Mouse (Mus musculus): ENCODE results near the gene Fbxw13. TPM values are rescaled to one million over a fixed set of nuclear protein-coding genes. Genes with fewer than 3 reads are reported as not detected.

Fbxw13 gene
- polyA plus RNA-seq (2017; shearing (Covaris generic)), result not detected

DNA sequence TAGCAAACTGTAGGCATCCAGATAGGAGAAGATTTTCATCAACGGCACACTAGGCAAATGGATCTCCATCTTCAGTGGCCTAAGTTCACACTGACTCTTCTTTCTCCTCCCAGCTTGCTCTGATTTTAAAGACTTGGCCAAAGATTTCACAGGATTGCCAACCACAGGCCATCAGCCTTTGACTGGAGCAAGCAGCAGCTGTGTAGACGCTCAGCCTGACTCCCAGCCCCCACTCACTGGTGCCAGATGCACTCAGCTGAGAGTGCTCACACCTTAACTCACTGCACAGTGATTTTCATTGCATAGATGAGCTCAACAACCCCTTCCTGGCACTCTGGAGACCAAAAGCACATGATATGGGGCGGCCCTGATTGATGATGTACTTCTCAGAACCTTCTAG, at the start of gene Fbxw13:
TSS of gene Fbxw13 (minus strand) at position 101 of the 400 bp plus-strand sequence.

DNA sequence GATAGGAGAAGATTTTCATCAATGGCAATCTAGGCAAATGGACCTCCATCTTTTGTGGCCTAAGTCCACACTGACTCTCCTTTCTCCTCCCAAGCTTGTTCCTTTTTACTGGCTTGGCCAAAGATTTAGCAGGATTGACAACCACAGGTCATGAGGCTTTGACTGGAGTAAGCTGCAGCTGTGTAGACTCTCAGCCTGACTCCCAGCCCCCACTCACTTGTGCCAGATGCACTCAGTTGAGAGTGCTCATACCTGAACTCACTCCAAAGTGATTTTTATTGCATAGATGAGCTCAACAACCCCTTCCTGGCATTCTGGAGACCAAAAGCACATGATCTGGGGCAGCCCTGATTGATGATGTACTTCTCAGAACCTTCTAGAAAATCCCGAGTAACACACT, 38.9 kb upstream of the Fbxw13 start, which contains the start of gene Fbxw20:
TSS of gene Fbxw20 (minus strand) at position 101 of the 400 bp plus-strand sequence.

DNA sequence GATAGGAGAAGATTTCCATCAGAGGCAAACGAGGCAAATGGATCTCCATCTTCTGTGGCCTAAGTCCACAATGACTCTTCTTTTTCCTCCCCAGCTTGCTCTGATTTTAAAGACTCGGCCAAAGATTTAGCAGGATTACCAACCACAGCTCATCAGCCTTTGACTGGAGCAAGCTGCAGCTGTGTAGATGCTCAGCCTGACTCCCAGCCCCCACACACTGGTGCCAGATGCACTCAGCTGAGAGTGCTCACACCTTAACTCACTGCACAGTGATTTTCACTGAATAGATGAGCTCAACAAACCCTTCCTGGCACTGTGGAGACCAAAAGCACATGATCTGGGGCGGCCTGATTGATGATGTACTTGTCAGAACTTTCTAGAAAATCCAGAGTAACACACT, 33.8 kb downstream of the Fbxw13 start, which contains the start of gene Fbxw21:
TSS of gene Fbxw21 (minus strand) at position 101 of the 400 bp plus-strand sequence.

Other genes with a start within 250 kb of the Fbxw13 start
- gene Col7a1, start 242.4 kb downstream of the Fbxw13 start, polyA plus RNA-seq (2017; shearing (Covaris generic)), result 0.34 TPM
- gene Ucn2, start 210.0 kb downstream of the Fbxw13 start, polyA plus RNA-seq (2017; shearing (Covaris generic)), result not detected
- gene Pfkfb4, start 204.2 kb downstream of the Fbxw13 start, polyA plus RNA-seq (2017; shearing (Covaris generic)), result 10.9 TPM
- gene Shisa5, start 157.4 kb downstream of the Fbxw13 start, polyA plus RNA-seq (2017; shearing (Covaris generic)), result 5,738 TPM
- 111 TPM for gene Trex1, start 136.2 kb downstream of the Fbxw13 start, polyA plus RNA-seq (2017; shearing (Covaris generic))
- gene Atrip, start 121.9 kb downstream of the Fbxw13 start, polyA plus RNA-seq (2017; shearing (Covaris generic)), result 29.7 TPM
- gene Ccdc51, start 113.5 kb downstream of the Fbxw13 start, polyA plus RNA-seq (2017; shearing (Covaris generic)), result 18.2 TPM
- 579 TPM for gene Tma7, start 113.4 kb downstream of the Fbxw13 start, polyA plus RNA-seq (2017; shearing (Covaris generic))
- 4.1 TPM for gene Plxnb1, start 100.6 kb downstream of the Fbxw13 start, polyA plus RNA-seq (2017; shearing (Covaris generic))
- gene Fbxw21, start 33.9 kb downstream of the Fbxw13 start, polyA plus RNA-seq (2017; shearing (Covaris generic)), result not detected
- not detected for gene Fbxw20, start 38.8 kb upstream of the Fbxw13 start, polyA plus RNA-seq (2017; shearing (Covaris generic))
- gene Fbxw14, start 91.7 kb upstream of the Fbxw13 start, polyA plus RNA-seq (2017; shearing (Covaris generic)), result not detected
- not detected for gene Fbxw28, start 143.7 kb upstream of the Fbxw13 start, polyA plus RNA-seq (2017; shearing (Covaris generic))
- gene Fbxw22, start 208.3 kb upstream of the Fbxw13 start, polyA plus RNA-seq (2017; shearing (Covaris generic)), result not detected

Data from inflammation-experienced regulatory T-cells, adult 16 weeks (primary cell).